Mouse (Mus musculus): ENCODE measurements around the gene Zbtb20. TPM values are rescaled to one million over a fixed set of nuclear protein-coding genes. Genes with fewer than 3 reads are reported as not detected.

Zbtb20 gene
- total RNA-seq, 4 experiments from 2014 or later, result 199 to 236 (median 206) TPM

- DNase-seq (ENCODE audit: low spot score), result no peak
Observed at GRCm38 (mm10) chr16:43482738-43483137, 607.1 kb downstream of the Zbtb20 start.

GRCm38 (mm10) chr16:43484400-43484799 lies 608.7 kb downstream of the Zbtb20 start:
- DNase-seq (ENCODE audit: low spot score), result no peak

- DNase-seq (ENCODE audit: low spot score), result no peak
Observed at GRCm38 (mm10) chr16:43489362-43489761, 613.7 kb downstream of the Zbtb20 start.

- no peak for DNase-seq (ENCODE audit: low spot score)
Observed at GRCm38 (mm10) chr16:43489984-43490383, 614.3 kb downstream of the Zbtb20 start.

GRCm38 (mm10) chr16:43492863-43493262 lies 617.2 kb downstream of the Zbtb20 start:
- DNase-seq (ENCODE audit: low spot score), result no peak

GRCm38 (mm10) chr16:43493596-43494385 lies 618.1 kb downstream of the Zbtb20 start:
- no peak for DNase-seq (ENCODE audit: low spot score)

- no peak for DNase-seq (ENCODE audit: low spot score)
Observed at GRCm38 (mm10) chr16:43495175-43495818, 619.6 kb downstream of the Zbtb20 start.

- no peak for DNase-seq (ENCODE audit: low spot score)
Observed at GRCm38 (mm10) chr16:43497093-43497492, 621.4 kb downstream of the Zbtb20 start.

GRCm38 (mm10) chr16:43500132-43500853 lies 624.6 kb downstream of the Zbtb20 start:
- DNase-seq (ENCODE audit: low spot score), result no peak

GRCm38 (mm10) chr16:43501284-43501683 lies 625.6 kb downstream of the Zbtb20 start:
- no peak for DNase-seq (ENCODE audit: low spot score)

GRCm38 (mm10) chr16:43502339-43503009 lies 626.8 kb downstream of the Zbtb20 start:
- DNase-seq (ENCODE audit: low spot score), result no peak

- DNase-seq (ENCODE audit: low spot score), result no peak
Observed at GRCm38 (mm10) chr16:43503010-43503635, 627.4 kb downstream of the Zbtb20 start.

- no peak for DNase-seq (ENCODE audit: low spot score)
Observed at GRCm38 (mm10) chr16:43503636-43504010, 627.9 kb downstream of the Zbtb20 start.

GRCm38 (mm10) chr16:43504151-43504550 lies 628.5 kb downstream of the Zbtb20 start:
- no peak for DNase-seq (ENCODE audit: low spot score)

- DNase-seq (ENCODE audit: low spot score), result no peak
Observed at GRCm38 (mm10) chr16:43504556-43504955, 628.9 kb downstream of the Zbtb20 start.

GRCm38 (mm10) chr16:43505314-43505950 lies 629.8 kb downstream of the Zbtb20 start:
- no peak for DNase-seq (ENCODE audit: low spot score)

GRCm38 (mm10) chr16:43506189-43506751 lies 630.6 kb downstream of the Zbtb20 start:
- no peak for DNase-seq (ENCODE audit: low spot score)

GRCm38 (mm10) chr16:43506771-43507405 lies 631.2 kb downstream of the Zbtb20 start:
- no peak for DNase-seq (ENCODE audit: low spot score)

GRCm38 (mm10) chr16:43508166-43508998 lies 632.7 kb downstream of the Zbtb20 start:
- DNase-seq (ENCODE audit: low spot score), result no peak

Measured in heart, adult 8-10 months (tissue).